Mouse (Mus musculus): ENCODE results near the gene Zkscan17.

GRCm38 (mm10) chr11:59497747-59498146, 28.8 kb downstream of the Zkscan17 start:
- TF ChIP-seq CTCF (IDR thresholded peaks at IDR 0.05; ENCODE audit: insufficient read depth, low read depth, low read length) = no peak
- TF ChIP-seq POLR2A (IDR thresholded peaks at IDR 0.05; ENCODE audit: insufficient read depth, low read depth, low read length) = no peak
